In the genomic region with DNA sequence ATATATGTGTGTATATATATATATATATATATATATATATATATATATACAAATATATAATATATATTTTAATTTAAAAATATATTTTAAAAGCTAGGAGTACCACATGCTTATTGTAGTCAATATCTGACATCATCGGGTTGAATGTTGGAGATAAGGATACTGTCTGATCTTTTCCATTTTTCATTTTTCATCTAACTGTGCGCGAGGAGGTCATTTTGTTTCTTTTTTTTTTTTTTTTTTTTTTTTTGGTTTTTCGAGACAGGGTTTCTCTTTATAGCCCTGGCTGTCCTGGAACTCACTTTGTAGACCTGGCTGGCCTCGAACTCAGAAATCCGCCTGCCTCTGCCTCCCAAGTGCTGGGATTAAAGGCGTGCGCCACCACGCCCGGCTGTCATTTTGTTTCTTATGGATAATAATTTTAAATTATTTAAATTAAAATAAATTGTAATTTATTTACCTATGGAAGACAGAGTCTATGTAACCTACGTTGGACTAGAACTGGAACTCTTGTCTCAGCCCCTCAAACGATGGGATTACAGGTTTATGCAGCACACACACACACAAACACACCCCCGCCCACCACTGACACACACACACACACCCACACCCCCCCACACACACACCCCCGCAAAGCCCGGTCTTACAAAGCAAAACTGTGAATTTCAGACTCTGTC, we compare ENCODE assay signal across 9 mouse cellular contexts. TPM values are rescaled to one million over a fixed set of nuclear protein-coding genes. Genes with fewer than 3 reads are reported as not detected.
A peak's percentile ranks its signal among the peaks of the same experiment; 100 is the strongest.
DNase-seq lines count a peak whose midpoint lies in the region; ATAC-seq and TF ChIP-seq lines count a peak whose summit lies in the region.
"Not testable (repeated sequence)": the region's sequence is repeated elsewhere in the genome, so short reads cannot be mapped to it uniquely, and the experiment has no call there.
"Had no signal": no experiment of that assay in that cellular context is flagged by ENCODE, and none has a peak within 500 bp of the region (broad histone marks: within the 10 kb centered on the region; RNA-seq: fewer than 3 reads in every experiment).

No protein-coding gene starts in this region.

- H3K27me3 ChIP-seq in MEL (ENCODE audit: control insufficient read depth in 1 of 2, insufficient read depth in 2 of 2, low read length in 2 of 2); forebrain, embryonic 10.5 days (ENCODE audit: poor library complexity, severe bottlenecking); heart, embryonic 13.5 days (replicated peaks); hindbrain, postnatal 0 days (ENCODE audit: insufficient read depth, low read length); limb, embryonic 11.5 days (ENCODE audit: control insufficient read depth, insufficient read depth, low read length); liver, postnatal 0 days (ENCODE audit: insufficient read depth, low read length); midbrain, embryonic 14.5 days (ENCODE audit: control insufficient read depth, insufficient read depth, low read length); spleen, adult 2 months (ENCODE audit: control insufficient read depth, insufficient read depth, low read length): not testable (repeated sequence)

- not testable (repeated sequence) for TF ChIP-seq POLR2A in MEL (IDR thresholded peaks at IDR 0.05; ENCODE audit: control insufficient read depth in 1 of 2, insufficient read depth in 1 of 2, low read depth in 1 of 2, low read length in 2 of 2, poor library complexity in 1 of 2); spleen, adult 2 months (IDR thresholded peaks at IDR 0.05; ENCODE audit: low read depth, low read length)

- DNase-seq in MEL (ENCODE audit: low read depth, low spot score); forebrain, embryonic 10.5 days (ENCODE audit: extremely low spot score, low spot score); hindbrain, postnatal 0 days (ENCODE audit: low spot score); limb, embryonic 11.5 days (ENCODE audit: low spot score); liver, postnatal 0 days; midbrain, embryonic 14.5 days; spleen, adult 2 months (ENCODE audit: low read depth in 1 of 2, low spot score in 2 of 2): not testable (repeated sequence)

- peak overlapping the region; percentile 41 for H3K9ac ChIP-seq in MEL (ENCODE audit: control insufficient read depth, low read depth, low read length, poor library complexity, severe bottlenecking)
- H3K9ac ChIP-seq in heart, embryonic 13.5 days, result peak overlapping the region; percentile 70; the same call in 1 of the 2 replicates
- H3K9ac ChIP-seq in hindbrain, postnatal 0 days (replicated peaks; ENCODE audit: low read length); limb, embryonic 11.5 days (ENCODE audit: low read length); midbrain, embryonic 14.5 days (replicated peaks; ENCODE audit: low read length): not testable (repeated sequence)
- peak overlapping the region; percentile 61 for H3K9ac ChIP-seq in liver, postnatal 0 days (replicated peaks)

- H3K27ac ChIP-seq in MEL (ENCODE audit: control insufficient read depth, low read depth, low read length); heart, embryonic 13.5 days (replicated peaks); hindbrain, postnatal 0 days; limb, embryonic 11.5 days (replicated peaks; ENCODE audit: low read depth, low read length); liver, postnatal 0 days (ENCODE audit: low read depth); midbrain, embryonic 14.5 days (replicated peaks; ENCODE audit: low read depth, low read length); spleen, adult 2 months (ENCODE audit: insufficient read depth, low read length): not testable (repeated sequence)
- H3K27ac ChIP-seq in forebrain, embryonic 10.5 days, result peak overlapping the region; percentile 98

- H3K36me3 ChIP-seq in MEL (ENCODE audit: control insufficient read depth in 1 of 2, insufficient read depth in 2 of 2, low read length in 2 of 2), result peaks cover 19 to 20% of the 10 kb centered on the region in 2 experiments
- peaks cover 35% of the 10 kb centered on the region for H3K36me3 ChIP-seq in forebrain, embryonic 10.5 days (replicated peaks)
- peaks cover 32% of the 10 kb centered on the region for H3K36me3 ChIP-seq in heart, embryonic 13.5 days
- peaks cover 18% of the 10 kb centered on the region for H3K36me3 ChIP-seq in hindbrain, postnatal 0 days (ENCODE audit: insufficient read depth, low read length)
- peaks cover 21% of the 10 kb centered on the region for H3K36me3 ChIP-seq in limb, embryonic 11.5 days (ENCODE audit: control insufficient read depth, insufficient read depth, low read length)
- H3K36me3 ChIP-seq in liver, postnatal 0 days (replicated peaks; ENCODE audit: insufficient read depth, low read length), result peaks cover 20% of the 10 kb centered on the region
- H3K36me3 ChIP-seq in midbrain, embryonic 14.5 days (ENCODE audit: control insufficient read depth, insufficient read depth, low read length), result peaks cover 29% of the 10 kb centered on the region
- peaks cover 14% of the 10 kb centered on the region for H3K36me3 ChIP-seq in spleen, adult 2 months (ENCODE audit: control insufficient read depth, insufficient read depth, low read length)

- H3K4me2 ChIP-seq in heart, embryonic 13.5 days, result peak overlapping the region; percentile 59
- H3K4me2 ChIP-seq in hindbrain, postnatal 0 days (ENCODE audit: low read depth, low read length), result peak overlapping the region; percentile 40; the same call in 1 of the 2 replicates
- H3K4me2 ChIP-seq in limb, embryonic 11.5 days (ENCODE audit: low read depth, severe bottlenecking), result peak overlapping the region; percentile 24; the same call in 1 of the 2 replicates
- peak overlapping the region; percentile 70 for H3K4me2 ChIP-seq in liver, postnatal 0 days (ENCODE audit: low read depth, low read length)
- peak overlapping the region; percentile 42 for H3K4me2 ChIP-seq in midbrain, embryonic 14.5 days (ENCODE audit: low read length)

- TF ChIP-seq EP300 in MEL (IDR thresholded peaks at IDR 0.05; ENCODE audit: low read depth in 1 of 2, low read length in 2 of 2); liver, postnatal 0 days (IDR thresholded peaks at IDR 0.05; ENCODE audit: low read depth): not testable (repeated sequence)

- not testable (repeated sequence) for TF ChIP-seq CTCF in MEL (IDR thresholded peaks at IDR 0.05 in 2 of 3, conservative IDR thresholded peaks at IDR 0.05 in 1 of 3; ENCODE audit: control insufficient read depth in 1 of 3, insufficient read depth in 1 of 3, low read depth in 2 of 3, low read length in 3 of 3, poor library complexity in 1 of 3, severe bottlenecking in 1 of 3); hindbrain, postnatal 0 days (IDR thresholded peaks at IDR 0.05; ENCODE audit: low read depth); liver, postnatal 0 days (IDR thresholded peaks at IDR 0.05; ENCODE audit: low read depth); spleen, adult 2 months (IDR thresholded peaks at IDR 0.05; ENCODE audit: extremely low read depth, insufficient read depth, insufficient read length, insufficient replicate concordance)

- not testable (repeated sequence) for H3K9me3 ChIP-seq in MEL (replicated peaks; ENCODE audit: insufficient read depth, low read length); forebrain, embryonic 10.5 days; heart, embryonic 13.5 days; hindbrain, postnatal 0 days (ENCODE audit: low read length); limb, embryonic 11.5 days (ENCODE audit: control insufficient read depth, low read length); liver, postnatal 0 days (ENCODE audit: low read length); midbrain, embryonic 14.5 days (ENCODE audit: control insufficient read depth, low read length)

- H3K4me1 ChIP-seq in MEL (ENCODE audit: control insufficient read depth in 1 of 2, insufficient read depth in 2 of 2, low read length in 2 of 2), result peaks cover 4 to 16% of the 10 kb centered on the region in 2 experiments; a peak in 3 of 4 replicates
- H3K4me1 ChIP-seq in forebrain, embryonic 10.5 days, result peaks cover 21% of the 10 kb centered on the region
- peaks cover 21% of the 10 kb centered on the region for H3K4me1 ChIP-seq in heart, embryonic 13.5 days
- H3K4me1 ChIP-seq in hindbrain, postnatal 0 days (ENCODE audit: insufficient read depth, low read length); limb, embryonic 11.5 days (ENCODE audit: control insufficient read depth, insufficient read depth, low read length); midbrain, embryonic 14.5 days (ENCODE audit: control insufficient read depth, insufficient read depth, low read length); spleen, adult 2 months (ENCODE audit: control insufficient read depth, insufficient read depth, insufficient read length): not testable (repeated sequence)
- H3K4me1 ChIP-seq in liver, postnatal 0 days (ENCODE audit: insufficient read depth), result peaks cover 15% of the 10 kb centered on the region

- H3K4me3 ChIP-seq in MEL (ENCODE audit: control insufficient read depth in 1 of 2, insufficient read depth in 1 of 2, low read depth in 2 of 2, low read length in 2 of 2), result peak overlapping the region; percentile 50 to 54
- peak overlapping the region; percentile 89 for H3K4me3 ChIP-seq in forebrain, embryonic 10.5 days
- peak overlapping the region; percentile 91 for H3K4me3 ChIP-seq in heart, embryonic 13.5 days
- H3K4me3 ChIP-seq in hindbrain, postnatal 0 days (ENCODE audit: low read length), result peak overlapping the region; percentile 79; the same call in 1 of the 2 replicates
- 0 out of 2 replicates have a peak overlapping the region, but pooled peaks have one; percentile 12 for H3K4me3 ChIP-seq in limb, embryonic 11.5 days (ENCODE audit: low read depth, low read length)
- peak overlapping the region; percentile 67 for H3K4me3 ChIP-seq in liver, postnatal 0 days (ENCODE audit: low read depth, low read length)
- H3K4me3 ChIP-seq in midbrain, embryonic 14.5 days (replicated peaks; ENCODE audit: low read depth, low read length), result peak overlapping the region; percentile 15; the same call in 1 of the 2 replicates
- H3K4me3 ChIP-seq in spleen, adult 2 months (ENCODE audit: extremely low read depth, insufficient read depth, insufficient read length), result peak overlapping the region; percentile 20

- not testable (repeated sequence) for ATAC-seq in heart, embryonic 13.5 days (ENCODE audit: extremely low read depth, insufficient number of reproducible peaks, low FRiP score, low TSS enrichment); hindbrain, postnatal 0 days; liver, postnatal 0 days; midbrain, embryonic 14.5 days (ENCODE audit: low FRiP score, low TSS enrichment)
- peak; percentile 51; the same call in 1 of the 2 replicates for ATAC-seq in limb, embryonic 11.5 days (ENCODE audit: insufficient number of reproducible peaks, low FRiP score, low TSS enrichment, low read depth)

- WGBS in forebrain, embryonic 10.5 days, result 38% methylated on average over 15 of the region's 15 CpGs
- WGBS in heart, embryonic 13.5 days, result 33% methylated on average over 15 of the region's 15 CpGs
- 37% methylated on average over 15 of the region's 15 CpGs for WGBS in hindbrain, postnatal 0 days
- WGBS in limb, embryonic 11.5 days, result 38% methylated on average over 14 of the region's 15 CpGs
- WGBS in liver, postnatal 0 days (ENCODE audit: insufficient replicate concordance), result 31% methylated on average over 14 of the region's 15 CpGs
- WGBS in midbrain, embryonic 14.5 days, result 39% methylated on average over 15 of the region's 15 CpGs
- 28% methylated on average over 15 of the region's 15 CpGs for WGBS in spleen, adult 2 months

- H3K79me2 ChIP-seq in MEL (ENCODE audit: control insufficient read depth, insufficient read depth, low read length, poor library complexity), result peaks cover 29% of the 10 kb centered on the region

- TF ChIP-seq RAD21 in MEL (IDR thresholded peaks at IDR 0.05; ENCODE audit: low read depth, low read length), result not testable (repeated sequence)

RNA-seq across cellular contexts. Expression of a gene that starts 0.5 kb away (rescaled TPM):
- total RNA-seq in MEL (2012; rRNA removed), result 2,405 and 2,621 TPM in 2 replicates
- polyA plus RNA-seq in MEL (2012; ENCODE audit: insufficient read depth in 1 of 2, insufficient read length in 2 of 2, low read depth in 1 of 2, low replicate concordance in 2 of 2, missing spikeins in 1 of 2), result 100 to 1,000 TPM in 1 of 2 experiments, not detected in 1; 595 TPM
- 499 and 505 TPM in 2 replicates for polyA plus RNA-seq in forebrain, embryonic 10.5 days (2016; fragmentation: Nextera tagmentation; extraction: Ambion mirVana)
- 222 and 239 TPM in 2 replicates for polyA plus RNA-seq in heart, embryonic 13.5 days (2015; fragmentation: Nextera tagmentation; extraction: Ambion mirVana)
- total RNA-seq in hindbrain, postnatal 0 days (2014; rRNA removed), result 535 and 538 TPM in 2 replicates
- 276 and 282 TPM in 2 replicates for polyA plus RNA-seq in hindbrain, postnatal 0 days (2015; fragmentation: Nextera tagmentation; extraction: Ambion mirVana)
- polyA plus RNA-seq in limb, embryonic 11.5 days (2014; fragmentation: Nextera tagmentation; extraction: Ambion mirVana), result 459 and 489 TPM in 2 replicates
- polyA plus RNA-seq in liver, postnatal 0 days (2015; fragmentation: Nextera tagmentation; extraction: Ambion mirVana), result 205 and 213 TPM in 2 replicates
- polyA plus RNA-seq in midbrain, embryonic 14.5 days (2014; fragmentation: Nextera tagmentation; extraction: Ambion mirVana), result 301 and 329 TPM in 2 replicates
- polyA plus RNA-seq in spleen, adult 2 months (2012; rRNA removed), result 430 and 509 TPM in 2 replicates

RNA-seq across cellular contexts. Expression of a gene that starts 6.6 kb away (rescaled TPM):
- 37.5 and 64.4 TPM in 2 replicates for total RNA-seq in MEL (2012; rRNA removed)
- 100 to 1,000 TPM in 1 of 2 experiments, 10 to 100 TPM in 1; 35.5 to 146 TPM for polyA plus RNA-seq in MEL (2012; ENCODE audit: insufficient read depth in 1 of 2, insufficient read length in 2 of 2, low read depth in 1 of 2, low replicate concordance in 2 of 2, missing spikeins in 1 of 2)
- polyA plus RNA-seq in forebrain, embryonic 10.5 days (2016; fragmentation: Nextera tagmentation; extraction: Ambion mirVana), result 3.3 and 3.4 TPM in 2 replicates
- 11.6 and 13.7 TPM in 2 replicates for polyA plus RNA-seq in heart, embryonic 13.5 days (2015; fragmentation: Nextera tagmentation; extraction: Ambion mirVana)
- total RNA-seq in hindbrain, postnatal 0 days (2014; rRNA removed), result 3.9 and 4.2 TPM in 2 replicates
- polyA plus RNA-seq in hindbrain, postnatal 0 days (2015; fragmentation: Nextera tagmentation; extraction: Ambion mirVana), result 5.3 and 5.8 TPM in 2 replicates
- 3.3 and 3.4 TPM in 2 replicates for polyA plus RNA-seq in limb, embryonic 11.5 days (2014; fragmentation: Nextera tagmentation; extraction: Ambion mirVana)
- 27.2 and 28.2 TPM in 2 replicates for polyA plus RNA-seq in liver, postnatal 0 days (2015; fragmentation: Nextera tagmentation; extraction: Ambion mirVana)
- polyA plus RNA-seq in midbrain, embryonic 14.5 days (2014; fragmentation: Nextera tagmentation; extraction: Ambion mirVana), result 1.5 and 5.9 TPM in 2 replicates
- 44.3 and 53.1 TPM in 2 replicates for polyA plus RNA-seq in spleen, adult 2 months (2012; rRNA removed)

RNA-seq across cellular contexts. Expression of a gene that starts 16.5 kb away (rescaled TPM):
- total RNA-seq in MEL (2012; rRNA removed), result 1.4 and 1.6 TPM in 2 replicates
- polyA plus RNA-seq in MEL (2012; ENCODE audit: insufficient read depth in 1 of 2, insufficient read length in 2 of 2, low read depth in 1 of 2, low replicate concordance in 2 of 2, missing spikeins in 1 of 2), result 1 to 10 TPM in 1 of 2 experiments, not detected in 1; 2.3 TPM
- polyA plus RNA-seq in forebrain, embryonic 10.5 days (2016; fragmentation: Nextera tagmentation; extraction: Ambion mirVana), result 2.3 and 3.8 TPM in 2 replicates
- 71.6 and 75.1 TPM in 2 replicates for polyA plus RNA-seq in heart, embryonic 13.5 days (2015; fragmentation: Nextera tagmentation; extraction: Ambion mirVana)
- total RNA-seq in hindbrain, postnatal 0 days (2014; rRNA removed), result 0.31 and 0.58 TPM in 2 replicates
- polyA plus RNA-seq in hindbrain, postnatal 0 days (2015; fragmentation: Nextera tagmentation; extraction: Ambion mirVana), result 3.8 and 4.6 TPM in 2 replicates
- polyA plus RNA-seq in limb, embryonic 11.5 days (2014; fragmentation: Nextera tagmentation; extraction: Ambion mirVana), result 4.3 and 4.5 TPM in 2 replicates
- 0.65 and 1.0 TPM in 2 replicates for polyA plus RNA-seq in liver, postnatal 0 days (2015; fragmentation: Nextera tagmentation; extraction: Ambion mirVana)
- 1.1 TPM in 2 replicates for polyA plus RNA-seq in midbrain, embryonic 14.5 days (2014; fragmentation: Nextera tagmentation; extraction: Ambion mirVana)
- polyA plus RNA-seq in spleen, adult 2 months (2012; rRNA removed), result 1.1 TPM in 2 replicates
- total RNA-seq: megakaryocyte-erythroid progenitor cell, adult 5-6 weeks had no signal

RNA-seq across cellular contexts. Expression of a gene that starts 16.7 kb away (rescaled TPM):
- total RNA-seq in MEL (2012; rRNA removed), result 8.5 and 9.2 TPM in 2 replicates
- polyA plus RNA-seq in MEL (2012; ENCODE audit: insufficient read depth in 1 of 2, insufficient read length in 2 of 2, low read depth in 1 of 2, low replicate concordance in 2 of 2, missing spikeins in 1 of 2), result 10 to 100 TPM in 1 of 2 experiments, not detected in 1; 13.1 TPM
- polyA plus RNA-seq in forebrain, embryonic 10.5 days (2016; fragmentation: Nextera tagmentation; extraction: Ambion mirVana), result 20.9 and 21.4 TPM in 2 replicates
- 13.1 and 14.3 TPM in 2 replicates for polyA plus RNA-seq in heart, embryonic 13.5 days (2015; fragmentation: Nextera tagmentation; extraction: Ambion mirVana)
- 11.6 and 12.4 TPM in 2 replicates for total RNA-seq in hindbrain, postnatal 0 days (2014; rRNA removed)
- 21.4 and 22.7 TPM in 2 replicates for polyA plus RNA-seq in hindbrain, postnatal 0 days (2015; fragmentation: Nextera tagmentation; extraction: Ambion mirVana)
- 13.3 and 14.4 TPM in 2 replicates for polyA plus RNA-seq in limb, embryonic 11.5 days (2014; fragmentation: Nextera tagmentation; extraction: Ambion mirVana)
- 4.3 and 4.4 TPM in 2 replicates for polyA plus RNA-seq in liver, postnatal 0 days (2015; fragmentation: Nextera tagmentation; extraction: Ambion mirVana)
- 21.1 and 23.1 TPM in 2 replicates for polyA plus RNA-seq in midbrain, embryonic 14.5 days (2014; fragmentation: Nextera tagmentation; extraction: Ambion mirVana)
- polyA plus RNA-seq in spleen, adult 2 months (2012; rRNA removed), result 14.2 and 18.3 TPM in 2 replicates

RNA-seq across cellular contexts. Expression of a gene that starts 17.0 kb away (rescaled TPM):
- total RNA-seq in MEL (2012; rRNA removed), result 6.8 and 7.4 TPM in 2 replicates
- polyA plus RNA-seq in MEL (2012; ENCODE audit: insufficient read depth in 1 of 2, insufficient read length in 2 of 2, low read depth in 1 of 2, low replicate concordance in 2 of 2, missing spikeins in 1 of 2), result 1 to 10 TPM in 1 of 2 experiments, not detected in 1; 4.2 TPM
- 10.9 and 11.6 TPM in 2 replicates for polyA plus RNA-seq in forebrain, embryonic 10.5 days (2016; fragmentation: Nextera tagmentation; extraction: Ambion mirVana)
- 14.7 and 18.3 TPM in 2 replicates for polyA plus RNA-seq in heart, embryonic 13.5 days (2015; fragmentation: Nextera tagmentation; extraction: Ambion mirVana)
- total RNA-seq in hindbrain, postnatal 0 days (2014; rRNA removed), result 2.2 TPM in 1 of 2 replicates, not detected in the other
- 4.7 and 6.4 TPM in 2 replicates for polyA plus RNA-seq in hindbrain, postnatal 0 days (2015; fragmentation: Nextera tagmentation; extraction: Ambion mirVana)
- 10.4 and 11.5 TPM in 2 replicates for polyA plus RNA-seq in limb, embryonic 11.5 days (2014; fragmentation: Nextera tagmentation; extraction: Ambion mirVana)
- polyA plus RNA-seq in liver, postnatal 0 days (2015; fragmentation: Nextera tagmentation; extraction: Ambion mirVana), result 0.49 and 1.5 TPM in 2 replicates
- 7.5 and 7.6 TPM in 2 replicates for polyA plus RNA-seq in midbrain, embryonic 14.5 days (2014; fragmentation: Nextera tagmentation; extraction: Ambion mirVana)
- polyA plus RNA-seq in spleen, adult 2 months (2012; rRNA removed), result 0.11 and 0.29 TPM in 2 replicates

Comparison
In these comparisons a context has a peak if more than half of its experiments do, and no peak if none do; other contexts are left out.
1. H3K4me3 ChIP-seq: peak in every context shown above with its lines; median percentile 91 in heart, embryonic 13.5 days; 89 in forebrain, embryonic 10.5 days; 79 in hindbrain, postnatal 0 days; 67 in liver, postnatal 0 days; 52 in MEL; 20 in spleen, adult 2 months; 15 in midbrain, embryonic 14.5 days; 12 in limb, embryonic 11.5 days.
2. RNA of a gene that starts 16.5 kb away (polyA plus RNA-seq): 71.6 to 75.1 TPM in heart, embryonic 13.5 days; 4.3 to 4.5 TPM in limb, embryonic 11.5 days, 3.8 to 4.6 TPM in hindbrain, postnatal 0 days, 2.3 to 3.8 TPM in forebrain, embryonic 10.5 days, 2.3 TPM in MEL, 1.1 TPM in spleen, adult 2 months, 1.1 TPM in midbrain, embryonic 14.5 days and 0.65 to 1.0 TPM in liver, postnatal 0 days; every median in the first group is over 10 times any median in the second.
3. Peak in every context shown above with its lines, with median percentiles within 50 percentile points of each other: H3K4me2 ChIP-seq.